Mouse (Mus musculus) ES-E14 (cell line): Measurements from ENCODE around the gene Tmem207. TPM values are rescaled to one million over a fixed set of nuclear protein-coding genes. Genes with fewer than 3 reads are reported as not detected.

ENCODE experiments used
- DNase-seq: peaks from one replicate; pipeline ENCODE4 v3.0.0-alpha.2; 2013; ENCODE audit warnings: low read depth, low spot score
- H3K27ac ChIP-seq: 2 replicates; pipeline ENCODE4 v1.5.1; 2012; ENCODE audit warnings: low read depth, mild to moderate bottlenecking, low read length, moderate library complexity, mixed read lengths; ENCODE audit not compliant: poor library complexity, insufficient read depth, severe bottlenecking
- H3K36me3 ChIP-seq: 2 replicates; pipeline ENCODE4 v1.6.1; 2012; ENCODE audit warnings: mild to moderate bottlenecking, low read length, moderate library complexity, mixed read lengths; ENCODE audit not compliant: control insufficient read depth, poor library complexity, insufficient read depth, severe bottlenecking
- H3K4me1 ChIP-seq, 2 experiments: fragments of 150-350 bp in 1 of 2; sonication (generic) in 1 of 2; 2 replicates each; pipeline ENCODE4 v1.6.1; 2012; ENCODE audit warnings: low read length in 2 of 2, mild to moderate bottlenecking in 1 of 2, mixed read lengths in 1 of 2; ENCODE audit not compliant: control insufficient read depth in 2 of 2, insufficient read depth in 2 of 2, poor library complexity in 1 of 2
- H3K4me3 ChIP-seq, 2 experiments: fragments of 150-350 bp in 1 of 2; sonication (generic) in 1 of 2; 2 replicates each; pipeline ENCODE4 v1.5.1; 2012; ENCODE audit warnings: low read length in 2 of 2, low read depth in 1 of 2, mild to moderate bottlenecking in 1 of 2, mixed read lengths in 1 of 2; ENCODE audit not compliant: insufficient read depth in 1 of 2, poor library complexity in 1 of 2, severe bottlenecking in 1 of 2
- H3K9ac ChIP-seq: 2 replicates; pipeline ENCODE4 v1.6.1; 2012; ENCODE audit warnings: low read depth, mild to moderate bottlenecking, low read length, mixed read lengths; ENCODE audit not compliant: poor library complexity, insufficient read depth, severe bottlenecking
- H3K9me3 ChIP-seq: fragments of 150-350 bp; sonication (generic); 2 replicates; pipeline ENCODE4 v1.6.1; 2012; ENCODE audit warnings: low read depth, mild to moderate bottlenecking, low read length; ENCODE audit not compliant: control insufficient read depth, insufficient read depth
- CHD2 ChIP-seq: IDR thresholded peaks from 2 replicates; pipeline ENCODE4 v1.6.1; 2014; ENCODE audit warnings: mild to moderate bottlenecking, low read depth, low read length, inconsistent platforms
- HCFC1 ChIP-seq: IDR thresholded peaks from 2 replicates; pipeline ENCODE4 v1.6.1; 2012; ENCODE audit warnings: low read length, inconsistent platforms, borderline replicate concordance; ENCODE audit not compliant: insufficient read depth
- MAFK ChIP-seq: IDR thresholded peaks from 2 replicates; pipeline ENCODE4 v1.6.1; 2014; ENCODE audit warnings: mild to moderate bottlenecking, low read depth, low read length, inconsistent platforms; ENCODE audit not compliant: insufficient read depth
- ZC3H11A ChIP-seq: IDR thresholded peaks from 2 replicates; pipeline ENCODE4 v1.6.1; 2012; ENCODE audit warnings: low read depth, mild to moderate bottlenecking, inconsistent platforms, low read length, borderline replicate concordance
- ZNF384 ChIP-seq: IDR thresholded peaks from 2 replicates; pipeline ENCODE4 v1.6.1; 2012; ENCODE audit warnings: low read depth, low read length, inconsistent platforms
- in situ Hi-C, 2 experiments: fragments of 600-800 bp; cut with MboI; formaldehyde crosslinking; loops; one replicate each; pipeline ENCODE4 v1.15.1; 2025; ENCODE audit warnings: low sequenced_read_pairs in 2 of 2, inconsistent platforms in 1 of 2; ENCODE audit not compliant: unreplicated experiment in 2 of 2
- total RNA-seq: library from RNA; depleted of rRNA; stranded (reverse); fragments of 300-350 nt; gene quantifications from 2 replicates; pipeline ENCODE4 v1.2.3, GENCODE M21; 2012; rRNA removed

Gene Tmem207
- not detected in 2 replicates for total RNA-seq

DNA sequence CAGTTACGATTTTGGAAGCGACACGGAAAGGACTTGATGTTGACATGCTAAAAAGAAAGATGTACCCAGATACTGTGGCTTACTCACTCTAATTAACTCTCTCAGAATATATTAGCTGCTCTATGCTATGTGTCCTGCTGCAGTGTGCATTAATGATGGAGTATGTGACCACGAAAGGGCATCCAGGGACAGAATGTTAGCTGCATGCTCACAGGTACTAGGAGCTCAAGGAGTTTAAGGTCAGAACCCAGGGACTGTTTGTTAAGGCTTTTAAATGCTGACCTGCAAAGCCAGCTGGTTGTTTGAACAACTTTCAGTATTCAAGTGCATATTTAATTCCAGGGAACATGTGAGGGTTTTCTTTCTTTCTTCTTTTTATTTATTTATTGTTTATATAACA, at the start of gene Tmem207:
TSS of gene Tmem207 (minus strand) at position 101 of the 400 bp plus-strand sequence.
- Histone ChIP-seq H3K9me3 (no peaks in the 10 kb centered on the region), H3K27ac (no peak within 1 kb of the TSS), H3K9ac (no peak within 1 kb of the TSS), H3K4me1 (no peaks in the 10 kb centered on the region), H3K36me3 (no peaks in the 10 kb centered on the region), H3K4me3 (no peak within 1 kb of the TSS)
- DNase-seq = no peak
- no peak for TF ChIP-seq CHD2
- no peak for TF ChIP-seq MAFK
- TF ChIP-seq ZC3H11A = no peak
- TF ChIP-seq ZNF384 = no peak
- TF ChIP-seq HCFC1 = no peak
- in situ Hi-C loops = no loop called here

DNA sequence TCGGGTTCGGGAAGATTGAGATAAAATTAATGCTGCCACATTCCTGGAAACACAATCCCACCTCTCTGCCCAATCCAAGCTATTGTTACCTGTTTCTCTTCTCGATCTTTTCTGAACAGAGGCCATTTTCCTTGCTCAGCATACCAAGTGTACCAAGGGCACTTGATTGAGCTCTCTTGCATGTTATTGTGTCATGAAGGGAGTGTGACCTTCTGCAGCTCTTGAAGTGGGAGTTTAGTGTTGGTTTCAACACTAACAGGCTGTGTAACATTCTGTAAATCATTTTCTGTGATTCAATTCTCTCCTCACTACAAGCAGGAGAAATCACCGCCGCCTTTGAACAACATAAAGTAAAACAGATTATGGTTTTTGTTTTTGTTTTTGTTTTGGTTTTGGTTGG, 47.6 kb upstream of the Tmem207 start:
- H3K4me1 ChIP-seq = no peaks in the 10 kb centered on the region
- TF ChIP-seq MAFK = no peak
- no peak for TF ChIP-seq ZC3H11A
- no peak for TF ChIP-seq ZNF384
- no peak for TF ChIP-seq CHD2
- no peak for TF ChIP-seq HCFC1
- no peak overlapping the region for H3K4me3 ChIP-seq
- no peak for DNase-seq
- H3K9me3 ChIP-seq = no peaks in the 10 kb centered on the region
- H3K27ac ChIP-seq = no peak overlapping the region
- no peaks in the 10 kb centered on the region for H3K36me3 ChIP-seq
- in situ Hi-C loops = no loop called here
- H3K9ac ChIP-seq = no peak overlapping the region

DNA sequence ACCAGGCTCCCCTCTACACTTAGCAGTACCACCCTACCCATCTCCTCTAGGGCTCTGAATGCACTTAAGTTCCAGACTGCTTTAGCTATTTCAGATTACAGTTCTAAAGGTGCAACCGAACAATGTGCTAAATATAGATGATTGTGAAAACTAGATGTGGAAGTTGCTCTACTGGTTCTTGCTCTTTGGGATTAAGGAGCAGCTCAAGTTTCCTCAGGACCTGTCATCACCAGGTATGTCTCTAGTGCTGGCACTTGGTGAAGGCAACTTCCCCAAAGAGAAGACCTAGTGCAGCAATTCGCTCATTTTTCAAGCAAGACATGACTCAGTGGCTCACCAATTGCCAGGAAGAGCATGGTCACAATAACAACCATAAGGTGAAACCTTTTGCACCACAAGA, 45.3 kb upstream of the Tmem207 start:
- in situ Hi-C loops = no loop called here
- Histone ChIP-seq H3K27ac (no peak overlapping the region), H3K4me1 (no peaks in the 10 kb centered on the region), H3K36me3 (no peaks in the 10 kb centered on the region), H3K4me3 (no peak overlapping the region), H3K9ac (no peak overlapping the region), H3K9me3 (no peaks in the 10 kb centered on the region)
- DNase-seq = no peak
- TF ChIP-seq MAFK (no peak), ZNF384 (no peak)

DNA sequence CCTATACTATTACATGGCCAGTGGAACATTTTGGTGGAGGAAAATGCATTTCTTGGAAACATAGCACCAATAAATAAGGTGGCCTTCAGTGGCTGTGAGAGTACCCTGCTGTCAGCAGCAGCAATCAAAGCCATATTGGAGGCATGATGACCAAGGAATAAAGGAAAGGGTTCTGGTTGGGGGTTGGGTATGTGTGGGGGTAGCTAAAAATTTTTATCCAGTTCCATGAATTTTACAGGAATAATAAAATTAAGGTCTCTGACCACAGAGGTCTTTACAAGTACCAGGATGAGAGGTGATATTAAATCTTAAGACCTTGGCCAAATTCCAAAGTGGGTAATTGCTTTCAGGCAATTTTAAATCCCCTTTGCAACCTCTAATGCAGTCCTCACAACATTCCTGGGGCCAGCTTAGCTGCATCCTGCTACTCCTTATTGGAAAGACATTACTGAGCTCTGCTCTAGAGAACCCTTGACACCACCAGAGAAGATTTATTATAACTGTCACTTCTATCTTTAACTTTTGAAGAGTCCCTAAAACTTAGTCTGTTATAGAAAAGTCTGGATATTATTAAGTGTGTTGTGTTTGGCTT, 42.9 kb upstream of the Tmem207 start:
- Histone ChIP-seq H3K9me3 (no peaks in the 10 kb centered on the region), H3K36me3 (no peaks in the 10 kb centered on the region), H3K27ac (no peak overlapping the region), H3K4me1 (no peaks in the 10 kb centered on the region), H3K9ac (no peak overlapping the region), H3K4me3 (no peak overlapping the region)
- in situ Hi-C loops = no loop called here
- TF ChIP-seq ZC3H11A = no peak
- DNase-seq = no peak

DNA sequence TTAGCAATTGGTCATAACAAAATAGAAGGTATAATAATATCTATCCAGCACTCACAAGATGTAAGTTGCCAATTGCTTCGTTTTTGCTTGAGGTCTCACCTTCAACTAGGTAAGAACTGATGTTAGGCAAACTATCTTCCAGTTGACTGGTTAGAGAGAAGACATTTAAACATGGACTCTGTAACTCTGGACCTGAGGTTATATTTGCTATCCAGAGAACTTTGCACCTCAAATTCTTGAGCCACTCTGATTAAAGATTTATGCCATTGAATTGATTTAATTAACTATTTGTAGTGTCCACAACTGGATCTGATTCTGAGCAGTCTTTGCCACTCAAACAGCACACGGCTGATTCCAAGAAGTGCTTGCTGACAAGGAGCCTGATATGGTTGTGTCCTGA, 36.2 kb upstream of the Tmem207 start:
- no peaks in the 10 kb centered on the region for H3K4me1 ChIP-seq
- no peak overlapping the region for H3K27ac ChIP-seq
- no peaks in the 10 kb centered on the region for H3K9me3 ChIP-seq
- no peak for TF ChIP-seq HCFC1
- TF ChIP-seq CHD2 = no peak
- TF ChIP-seq ZC3H11A = no peak
- no peak for TF ChIP-seq ZNF384
- no peak for TF ChIP-seq MAFK
- H3K36me3 ChIP-seq = no peaks in the 10 kb centered on the region
- no peak overlapping the region for H3K9ac ChIP-seq
- no peak for DNase-seq
- in situ Hi-C loops = no loop called here
- no peak overlapping the region for H3K4me3 ChIP-seq
